Mouse (Mus musculus) CD4-positive helper T cell, adult 2 months (primary cell): ENCODE results near the gene Gpr162.
"Not testable (repeated sequence)": the region's sequence is repeated elsewhere in the genome, so short reads cannot be mapped to it uniquely, and the experiment has no call there.

Experiments used
- DNase-seq: peaks from one replicate; pipeline ENCODE4 v3.0.0-alpha.2; 2012; ENCODE audit warnings: low read depth, missing footprints, low spot score

Gene Gpr162

GRCm38 (mm10) chr6:124863658-124864298 is at the start of gene Gpr162:
Gpr162 (minus strand) TSS chr6:124863983.
- peak; percentile 66 for DNase-seq

GRCm38 (mm10) chr6:124913214-124913613 is 49.4 kb upstream of the Gpr162 start:
- peak; percentile 12 for DNase-seq

- DNase-seq = peak; percentile 81
These were observed 47.9 kb upstream of the Gpr162 start, which contains the start of gene Lag3 for GRCm38 (mm10) chr6:124911533-124912218. Lag3 (minus strand) TSS chr6:124911705.

DNA sequence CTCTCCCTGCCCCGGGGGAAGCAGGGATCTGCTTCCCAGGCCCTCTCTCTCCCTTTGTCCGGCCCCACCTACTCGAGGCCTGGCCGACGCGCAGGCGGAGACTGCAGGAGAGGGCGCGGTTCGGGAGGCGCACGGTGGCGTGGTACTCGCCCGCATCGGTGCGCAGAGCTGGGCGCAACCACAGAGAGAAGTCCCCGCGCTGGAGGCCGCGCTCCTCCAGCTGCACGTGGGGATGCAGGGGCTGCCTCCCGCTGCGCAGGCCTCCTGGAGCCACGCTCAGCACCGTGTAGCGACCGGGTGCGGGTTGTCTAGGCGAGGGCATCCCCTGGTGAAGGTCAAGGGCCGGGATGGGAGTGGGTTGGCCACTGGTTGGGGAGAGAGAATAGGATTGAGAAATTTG is 46.2 kb upstream of the Gpr162 start:
- DNase-seq = peak; percentile 50

DNA sequence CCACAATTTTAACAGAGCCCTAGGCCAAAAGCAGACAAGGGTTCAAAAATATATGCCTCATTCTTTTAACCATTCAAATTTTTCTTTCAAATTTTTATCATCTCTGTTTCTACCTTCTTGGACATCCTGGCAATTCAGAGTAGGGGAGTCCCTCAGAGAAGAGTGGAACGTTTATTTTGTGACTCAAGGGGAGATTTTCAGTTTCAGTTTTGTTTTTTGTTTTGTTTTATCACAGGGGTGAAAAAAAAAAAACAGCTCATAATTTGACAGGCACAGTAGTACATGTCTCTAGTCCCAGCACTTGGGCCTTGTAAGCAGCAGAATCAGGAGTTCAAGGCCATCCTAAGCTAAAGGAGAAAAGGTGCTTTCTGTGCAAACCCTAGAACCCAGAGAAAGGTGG is 44.0 kb upstream of the Gpr162 start:
- peak; percentile 73 for DNase-seq

DNA sequence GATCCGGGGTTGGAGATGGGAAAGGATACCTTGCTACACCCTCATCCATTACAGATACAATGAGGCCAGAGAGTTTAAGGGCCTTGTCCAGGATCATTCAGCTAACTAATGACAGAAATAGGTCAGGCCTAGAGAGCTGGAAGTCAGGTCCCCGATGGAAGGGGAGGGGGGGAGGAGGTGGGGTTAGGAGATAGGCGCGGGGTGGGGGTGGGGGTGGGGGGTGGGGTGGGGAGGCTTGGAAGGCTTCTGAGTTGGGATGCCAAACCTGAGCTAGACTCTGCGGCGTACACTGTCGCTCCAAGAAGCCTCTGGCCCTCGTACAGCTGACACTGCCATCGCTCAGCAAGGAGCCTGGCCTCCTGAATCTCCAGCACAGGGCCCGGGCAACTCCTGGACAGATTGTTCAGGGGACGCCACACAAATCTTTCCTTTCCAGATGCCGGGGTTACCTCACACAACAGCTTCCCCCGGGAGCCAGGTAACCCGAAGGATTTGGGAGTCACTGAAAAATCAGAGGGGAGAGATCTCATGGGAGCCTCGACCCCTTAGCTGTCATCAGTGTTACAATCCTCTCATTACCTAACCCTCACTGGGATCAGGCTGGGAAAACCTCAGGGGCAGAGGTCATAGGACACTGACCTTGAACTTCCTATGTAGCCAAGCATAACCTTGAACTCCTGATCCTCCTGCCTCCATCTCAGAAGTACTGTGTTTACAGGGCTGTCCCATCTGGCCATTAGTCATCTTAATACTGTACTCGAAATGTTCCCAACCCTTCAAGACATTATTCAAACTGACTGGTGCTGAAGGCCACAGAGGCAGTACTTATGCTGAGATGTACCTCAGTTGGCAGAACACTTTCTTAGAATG is 41.4 kb upstream of the Gpr162 start:
- no peak for DNase-seq

GRCm38 (mm10) chr6:124904161-124904981 is 40.6 kb upstream of the Gpr162 start:
- DNase-seq = peak; percentile 68

GRCm38 (mm10) chr6:124903580-124904151 is 39.9 kb upstream of the Gpr162 start:
- peak; percentile 91 for DNase-seq

- DNase-seq = peak; percentile 71
These were observed 38.1 kb upstream of the Gpr162 start for GRCm38 (mm10) chr6:124901851-124902250.

DNA sequence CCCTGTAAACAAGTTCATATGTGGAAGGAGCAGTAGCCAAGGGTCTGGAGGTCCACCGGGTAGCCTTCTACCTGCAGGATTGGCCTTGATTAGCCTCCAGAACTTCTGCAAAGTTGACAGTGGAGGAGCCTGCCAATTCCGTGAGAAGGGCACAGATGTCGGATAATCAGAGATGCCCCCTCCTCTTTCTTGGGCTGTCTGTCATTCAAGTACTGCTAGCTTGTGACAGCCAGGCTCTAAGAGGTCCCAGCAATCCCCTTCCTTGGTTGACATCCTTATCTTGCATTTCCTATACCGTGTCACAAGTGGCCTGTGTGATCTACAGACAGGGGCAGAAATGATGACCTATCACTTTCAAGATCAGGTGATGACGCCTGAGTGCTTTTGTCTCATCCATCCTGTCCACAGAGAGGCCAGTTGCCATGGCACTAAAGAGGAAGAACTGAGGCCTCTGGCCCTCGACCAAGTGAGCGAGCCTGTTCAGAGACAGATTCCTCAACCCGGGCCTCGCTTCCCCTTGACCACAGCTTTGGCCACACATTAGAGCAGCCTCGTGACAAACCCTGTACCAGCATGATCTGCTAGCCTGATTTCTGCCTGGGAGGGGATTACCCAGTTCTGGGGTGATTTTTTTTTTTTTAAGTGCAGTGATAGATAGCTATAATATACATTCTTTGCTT is 37.2 kb upstream of the Gpr162 start:
- DNase-seq = peak; percentile 84

DNA sequence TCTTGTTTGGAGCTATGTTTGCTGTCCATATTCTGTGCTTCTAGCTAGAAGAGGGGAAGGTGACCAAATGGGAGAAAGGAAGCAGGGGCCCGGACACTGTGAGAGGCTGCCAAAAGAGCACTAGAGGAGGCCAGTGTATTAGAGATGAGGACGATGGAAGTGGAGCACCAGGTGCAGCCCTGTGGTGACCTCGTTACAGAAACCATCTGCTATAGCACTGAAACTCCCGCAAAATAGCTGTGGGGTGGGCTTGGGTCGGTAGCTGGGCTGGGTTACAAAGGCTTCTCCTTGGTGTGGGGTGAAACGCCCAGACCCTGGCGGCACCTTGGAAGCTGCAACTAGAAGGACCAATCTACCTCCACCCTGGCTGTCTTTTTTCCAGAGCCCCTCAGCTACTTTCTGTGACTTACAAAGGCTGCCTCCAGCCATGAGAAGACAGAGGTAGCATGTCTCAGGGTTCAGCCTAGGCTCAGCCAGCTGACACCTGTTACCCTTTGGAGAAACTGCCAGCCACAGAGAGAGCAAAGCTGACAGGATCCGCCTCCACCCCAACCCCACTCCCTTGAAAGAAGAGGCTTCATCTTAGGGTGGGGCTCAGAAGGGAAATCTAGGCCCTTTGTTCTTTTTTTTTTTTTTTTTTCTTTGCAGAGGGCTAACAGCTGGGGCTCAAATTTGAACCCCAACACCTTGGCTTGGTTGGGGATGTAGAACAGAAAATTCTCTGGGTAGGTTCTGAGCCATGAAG is 36.4 kb upstream of the Gpr162 start:
- peak; percentile 77 for DNase-seq

GRCm38 (mm10) chr6:124898359-124898758 is 34.6 kb upstream of the Gpr162 start:
- peak; percentile 80 for DNase-seq

- not testable (repeated sequence) for DNase-seq
These were observed 30.3 kb upstream of the Gpr162 start for GRCm38 (mm10) chr6:124894113-124894512.

DNA sequence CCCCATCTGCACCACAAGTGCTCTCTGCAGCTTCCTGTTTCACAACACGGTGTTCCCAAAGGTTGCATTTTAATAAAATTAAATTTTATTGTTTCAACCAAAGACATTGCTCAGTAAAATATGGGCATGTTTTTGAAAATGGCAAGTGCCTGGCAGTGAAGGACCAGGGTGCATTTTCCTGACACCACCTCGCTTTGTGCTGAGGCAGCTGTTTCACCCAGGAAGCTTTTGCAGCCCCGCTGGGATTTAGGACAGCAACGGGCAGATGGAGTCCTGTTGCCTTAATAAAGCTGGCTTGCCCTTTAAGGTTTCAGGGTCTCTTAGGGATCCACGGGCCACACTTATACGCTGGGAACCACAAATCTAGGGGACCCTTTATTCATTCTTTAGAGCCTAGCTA is 27.2 kb upstream of the Gpr162 start:
- DNase-seq = no peak

DNA sequence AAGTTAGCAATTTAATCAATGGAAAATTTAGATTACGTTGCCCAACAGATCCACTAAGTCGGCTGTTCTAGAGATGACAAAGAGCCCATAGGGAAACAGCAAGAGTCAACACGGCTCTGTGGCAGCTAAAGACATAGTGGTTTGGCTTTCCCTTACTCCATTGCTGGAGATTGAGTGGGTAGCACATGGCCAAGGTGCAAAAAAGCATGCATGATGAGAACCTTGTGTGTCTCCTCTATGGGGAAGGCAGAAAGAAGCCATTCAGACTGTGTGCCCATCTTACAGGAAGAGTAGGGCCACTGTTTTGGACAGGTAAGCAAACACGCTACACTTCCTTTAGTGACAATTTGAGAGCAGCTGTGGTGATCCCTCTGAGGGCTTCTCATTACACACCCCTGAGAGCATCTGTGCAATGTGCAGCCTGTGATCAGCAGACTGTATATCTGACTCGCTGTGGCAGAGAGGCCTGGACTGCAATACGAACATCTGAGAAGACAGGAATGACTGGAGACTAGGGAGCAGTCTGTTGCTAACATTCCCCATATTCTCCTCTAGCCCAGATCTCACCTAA is 24.9 kb upstream of the Gpr162 start:
- peak; percentile 39 for DNase-seq

GRCm38 (mm10) chr6:124887986-124888385 is 24.2 kb upstream of the Gpr162 start, which contains the start of gene Cd4:
Cd4 (minus strand) TSS chr6:124888221.
- peak; percentile 61 for DNase-seq

- peak; percentile 74 for DNase-seq
These were observed 22.2 kb upstream of the Gpr162 start for GRCm38 (mm10) chr6:124885956-124886381.

- peak; percentile 93 for DNase-seq
These were observed 21.1 kb upstream of the Gpr162 start for GRCm38 (mm10) chr6:124884714-124885500.
